ENCODE assay signal across 12 mouse cellular contexts in the genomic region with DNA sequence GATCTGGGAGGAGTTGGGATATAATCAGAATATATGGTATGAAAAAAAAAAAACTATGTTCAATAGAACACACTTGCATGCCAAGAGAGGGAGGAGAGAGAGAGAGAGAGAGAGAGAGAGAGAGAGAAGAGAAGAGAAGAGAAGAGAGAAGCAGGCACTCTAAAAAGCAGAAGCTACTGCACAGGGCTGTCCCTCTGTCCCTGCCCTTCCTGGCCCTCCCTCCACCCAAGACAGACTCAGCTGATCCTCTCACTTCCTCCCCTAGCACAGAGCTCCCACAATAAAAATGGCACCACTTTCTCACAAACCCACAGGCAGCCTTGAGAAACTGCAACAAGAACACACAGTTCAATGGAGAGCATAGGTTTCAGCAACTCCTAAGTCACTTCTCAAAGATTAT. TPM values are rescaled to one million over a fixed set of nuclear protein-coding genes. Genes with fewer than 3 reads are reported as not detected.
DNase-seq lines count a peak whose midpoint lies in the region; ATAC-seq and TF ChIP-seq lines count a peak whose summit lies in the region.
"Had no signal": no experiment of that assay in that cellular context is flagged by ENCODE, and none has a peak within 500 bp of the region (broad histone marks: within the 10 kb centered on the region; RNA-seq: fewer than 3 reads in every experiment).

No protein-coding gene starts in this region.

- TF ChIP-seq CTCF in liver, adult 2 months (IDR thresholded peaks at IDR 0.05; ENCODE audit: low read depth, low read length), result no peak
- TF ChIP-seq CTCF in spleen, adult 2 months (IDR thresholded peaks at IDR 0.05; ENCODE audit: extremely low read depth, insufficient read depth, insufficient read length, insufficient replicate concordance), result no peak

- H3K4me1 ChIP-seq in liver, adult 2 months (ENCODE audit: control insufficient read depth, insufficient read depth, low read length), result peaks cover 3% of the 10 kb centered on the region; the same call in 1 of the 2 replicates
- H3K4me1 ChIP-seq in liver, embryonic 12.5 days, result peaks cover 25% of the 10 kb centered on the region
- H3K4me1 ChIP-seq in spleen, adult 2 months (ENCODE audit: control insufficient read depth, insufficient read depth, insufficient read length), result peaks cover 3% of the 10 kb centered on the region; the same call in 1 of the 2 replicates

- H3K9me3 ChIP-seq in liver, embryonic 12.5 days (replicated peaks), result no peaks in the 10 kb centered on the region
- H3K9me3 ChIP-seq: limb, embryonic 13.5 days had no signal

- peak; percentile 36 for DNase-seq in liver, adult 2 months (ENCODE audit: extremely low read depth, low read depth, low spot score)
- DNase-seq in MEL-GATA-1-ER (ENCODE audit: extremely low read depth, low read depth) (peak; percentile 83), MN1 (ENCODE audit: low spot score) (no peak)
- peak; percentile 17 for DNase-seq in lung, postnatal 10 days
- DNase-seq in spleen, adult 2 months (ENCODE audit: low read depth in 1 of 2, low spot score in 2 of 2), result peak; percentile 57 to 72
- no peak for DNase-seq in adrenal gland, postnatal 25 days
- DNase-seq: adrenal gland, postnatal 10 days; cerebellum, postnatal 25 days; kidney, adult 9 months; midbrain, embryonic 14.5 days had no signal

- no peaks in the 10 kb centered on the region for H3K79me2 ChIP-seq in liver, adult 2 months (ENCODE audit: control insufficient read depth, insufficient read depth, low read length)

- no peaks in the 10 kb centered on the region for H3K36me3 ChIP-seq in liver, adult 2 months (ENCODE audit: control insufficient read depth, insufficient read depth, low read length)
- no peaks in the 10 kb centered on the region for H3K36me3 ChIP-seq in liver, embryonic 12.5 days
- no peaks in the 10 kb centered on the region; the same call in 1 of the 2 replicates for H3K36me3 ChIP-seq in spleen, adult 2 months (ENCODE audit: control insufficient read depth, insufficient read depth, low read length)
- H3K36me3 ChIP-seq: limb, embryonic 13.5 days had no signal

- H3K9ac ChIP-seq in liver, adult 2 months (ENCODE audit: low read depth, low read length), result no peak overlapping the region
- no peak overlapping the region for H3K9ac ChIP-seq in liver, embryonic 12.5 days
- H3K9ac ChIP-seq: limb, embryonic 13.5 days had no signal

- H3K4me2 ChIP-seq in liver, embryonic 12.5 days, result no peak overlapping the region
- H3K4me2 ChIP-seq: limb, embryonic 13.5 days had no signal

- ATAC-seq in liver, embryonic 12.5 days, result no peak

- no peak overlapping the region for H3K4me3 ChIP-seq in liver, adult 2 months (ENCODE audit: insufficient read depth, low read depth, low read length)
- no peak overlapping the region for H3K4me3 ChIP-seq in liver, embryonic 12.5 days
- H3K4me3 ChIP-seq in spleen, adult 2 months (ENCODE audit: extremely low read depth, insufficient read depth, insufficient read length), result no peak overlapping the region
- H3K4me3 ChIP-seq: limb, embryonic 13.5 days had no signal

- no peak for TF ChIP-seq POLR2A in liver, adult 2 months (IDR thresholded peaks at IDR 0.05; ENCODE audit: extremely low read depth, insufficient read depth, low read length)
- no peak for TF ChIP-seq POLR2A in spleen, adult 2 months (IDR thresholded peaks at IDR 0.05; ENCODE audit: low read depth, low read length)

- no peaks in the 10 kb centered on the region for H3K27me3 ChIP-seq in liver, adult 2 months (ENCODE audit: control insufficient read depth, insufficient read depth, low read length)
- no peaks in the 10 kb centered on the region for H3K27me3 ChIP-seq in liver, embryonic 12.5 days (replicated peaks)
- no peaks in the 10 kb centered on the region for H3K27me3 ChIP-seq in spleen, adult 2 months (ENCODE audit: control insufficient read depth, insufficient read depth, low read length)

- no peak overlapping the region for H3K27ac ChIP-seq in liver, adult 2 months (replicated peaks; ENCODE audit: insufficient read depth, low read depth, low read length)
- no peak overlapping the region for H3K27ac ChIP-seq in liver, embryonic 12.5 days
- no peak overlapping the region; the same call in 1 of the 2 replicates for H3K27ac ChIP-seq in spleen, adult 2 months (ENCODE audit: insufficient read depth, low read length)
- H3K27ac ChIP-seq: limb, embryonic 13.5 days had no signal

RNA-seq across cellular contexts. Expression of gene Nabp1, which starts 2.2 kb away (rescaled TPM):
- 17.1 and 25.5 TPM in 2 replicates for total RNA-seq in liver, adult 2 months (2014; rRNA removed)
- 5.0 and 5.7 TPM in 2 replicates for polyA plus RNA-seq in liver, adult 2 months (2012; rRNA removed)
- polyA plus RNA-seq in liver, embryonic 12.5 days (2016; fragmentation: Nextera tagmentation; extraction: Ambion mirVana), result 5.3 and 6.8 TPM in 2 replicates
- 11.7 and 12.9 TPM in 2 replicates for polyA plus RNA-seq in spleen, adult 2 months (2012; rRNA removed)
- 52.0 and 72.5 TPM in 2 replicates for total RNA-seq in adrenal gland, postnatal 25 days (2021)

Comparison
In these comparisons a context has a peak if more than half of its experiments do, and no peak if none do; other contexts are left out.
1. DNase-seq: peak in liver, adult 2 months (single experiment), MEL-GATA-1-ER (single experiment), lung, postnatal 10 days (single experiment) and spleen, adult 2 months (2 of 2); none in MN1 (single experiment) and adrenal gland, postnatal 25 days (single experiment).